Mouse (Mus musculus): ENCODE data around the gene Ang2.

- TF ChIP-seq MAX (IDR thresholded peaks at IDR 0.05; ENCODE audit: low read depth) (no peak), TCF12 (IDR thresholded peaks at IDR 0.05; ENCODE audit: insufficient read depth, poor library complexity, severe bottlenecking) (no peak)
Observed at GRCm38 (mm10) chr14:51199098-51200023, at the start of gene Ang2.

Data from myocyte (in vitro differentiated cells).